Mouse (Mus musculus) limb, embryonic 11.5 days (tissue): ENCODE data around the gene Fam151a. TPM values are rescaled to one million over a fixed set of nuclear protein-coding genes. Genes with fewer than 3 reads are reported as not detected.

Experiments used
- ATAC-seq: fragments of 200-750 bp; cut with Nextera tagmentation; 2 replicates; pipeline ENCODE4 v1.8.0; 2017; ENCODE audit warnings: low read depth; ENCODE audit not compliant: insufficient number of reproducible peaks, low FRiP score, low TSS enrichment
- DNase-seq: peaks from one replicate; pipeline ENCODE4 v3.0.0-alpha.2; 2015; ENCODE audit warnings: low spot score
- H3K27ac ChIP-seq: fragments of 300-500 bp; sonication (generic); replicated peaks from 2 replicates; pipeline ENCODE4 v1.5.1; 2014; ENCODE audit warnings: low read depth, mild to moderate bottlenecking, low read length
- H3K27me3 ChIP-seq: fragments of 300-500 bp; sonication (generic); 2 replicates; pipeline ENCODE4 v1.6.1; 2014; ENCODE audit warnings: mild to moderate bottlenecking, low read length, mixed read lengths; ENCODE audit not compliant: control insufficient read depth, insufficient read depth
- H3K36me3 ChIP-seq: fragments of 300-500 bp; sonication (generic); 2 replicates; pipeline ENCODE4 v1.6.1; 2014; ENCODE audit warnings: mild to moderate bottlenecking, low read length, moderate library complexity, mixed read lengths; ENCODE audit not compliant: control insufficient read depth, insufficient read depth
- H3K4me1 ChIP-seq: fragments of 300-500 bp; sonication (generic); 2 replicates; pipeline ENCODE4 v1.6.1; 2014; ENCODE audit warnings: low read length, mixed read lengths; ENCODE audit not compliant: control insufficient read depth, insufficient read depth
- H3K4me2 ChIP-seq: fragments of 300-500 bp; sonication (generic); 2 replicates; pipeline ENCODE4 v1.6.1; 2014; ENCODE audit warnings: low read depth, mild to moderate bottlenecking, moderate library complexity; ENCODE audit not compliant: severe bottlenecking
- H3K4me3 ChIP-seq: fragments of 300-500 bp; sonication (generic); 2 replicates; pipeline ENCODE4 v1.5.1; 2014; ENCODE audit warnings: low read depth, low read length
- H3K9ac ChIP-seq: fragments of 300-500 bp; sonication (generic); 2 replicates; pipeline ENCODE4 v1.6.1; 2014; ENCODE audit warnings: mild to moderate bottlenecking, low read length
- H3K9me3 ChIP-seq: fragments of 300-500 bp; sonication (generic); 2 replicates; pipeline ENCODE4 v1.6.1; 2016; ENCODE audit warnings: low read length; ENCODE audit not compliant: control insufficient read depth
- WGBS: fragments of 180-500 bp; shearing (Covaris S2); extraction: QIAGEN DNeasy Blood & Tissue Kit; methylation state at CpG from one replicate; pipeline ENCODE4 v1.1.7; 2014; 5-methylcytosine and 5-hydroxymethylcytosine counted together
- polyA plus RNA-seq: library from polyadenylated mRNA; unstranded; fragments of >200 nt; fragmentation: Nextera tagmentation; extraction: Ambion mirVana; gene quantifications from 2 replicates; pipeline ENCODE4 v1.2.1, GENCODE M21; 2014

The Fam151a gene
- polyA plus RNA-seq, 1 experiment from 2014 or later = 0.27 TPM

GRCm38 (mm10) chr4:106780045-106780444 lies 46.4 kb downstream of the Fam151a start:
- ATAC-seq = peak; percentile 64
- no peaks in the 10 kb centered on the region for H3K27me3 ChIP-seq
- peaks cover 34% of the 10 kb centered on the region for H3K4me1 ChIP-seq
- 0 out of 2 replicates have a peak overlapping the region, but pooled peaks have one; percentile 43 for H3K27ac ChIP-seq
- H3K9ac ChIP-seq = no peak overlapping the region
- no peak overlapping the region for H3K4me2 ChIP-seq
- H3K9me3 ChIP-seq = no peaks in the 10 kb centered on the region
- 39% methylated on average over 3 of the region's 3 CpGs for WGBS
- DNase-seq = no peak
- H3K36me3 ChIP-seq = no peaks in the 10 kb centered on the region
- no peak overlapping the region for H3K4me3 ChIP-seq

GRCm38 (mm10) chr4:106783137-106783536 lies 49.4 kb downstream of the Fam151a start:
- peaks cover 58% of the 10 kb centered on the region for H3K4me1 ChIP-seq
- H3K4me3 ChIP-seq = no peak overlapping the region
- H3K36me3 ChIP-seq = no peaks in the 10 kb centered on the region
- DNase-seq (no peak), ATAC-seq (no peak)
- H3K9me3 ChIP-seq = no peaks in the 10 kb centered on the region
- H3K9ac ChIP-seq = no peak overlapping the region
- H3K27me3 ChIP-seq = no peaks in the 10 kb centered on the region
- no peak overlapping the region for H3K4me2 ChIP-seq
- H3K27ac ChIP-seq = no peak overlapping the region
- 85% methylated on average over 10 of the region's 10 CpGs for WGBS

- Histone ChIP-seq H3K27me3 (no peaks in the 10 kb centered on the region), H3K36me3 (no peaks in the 10 kb centered on the region), H3K27ac (no peak overlapping the region; the same call in 1 of the 2 replicates), H3K4me1 (peaks cover 48% of the 10 kb centered on the region), H3K9ac (no peak overlapping the region), H3K4me2 (no peak overlapping the region), H3K4me3 (no peak overlapping the region), H3K9me3 (no peaks in the 10 kb centered on the region)
- 92% methylated on average over 7 of the region's 7 CpGs for WGBS
- DNase-seq = no peak
- ATAC-seq = no peak
Observed at GRCm38 (mm10) chr4:106784806-106785205, 51.1 kb downstream of the Fam151a start.

GRCm38 (mm10) chr4:106785345-106785744 lies 51.7 kb downstream of the Fam151a start:
- Histone ChIP-seq H3K9me3 (no peaks in the 10 kb centered on the region), H3K27me3 (no peaks in the 10 kb centered on the region), H3K4me2 (no peak overlapping the region), H3K27ac (peak overlapping the region; percentile 92), H3K36me3 (no peaks in the 10 kb centered on the region), H3K4me3 (no peak overlapping the region), H3K4me1 (peaks cover 44% of the 10 kb centered on the region), H3K9ac (no peak overlapping the region)
- DNase-seq (no peak), ATAC-seq (no peak)
- 66% methylated on average over 7 of the region's 7 CpGs for whole genome bisulfite sequencing

GRCm38 (mm10) chr4:106785753-106786540 lies 52.3 kb downstream of the Fam151a start:
- H3K27ac ChIP-seq = peak overlapping the region; percentile 92
- H3K36me3 ChIP-seq = no peaks in the 10 kb centered on the region
- no peaks in the 10 kb centered on the region for H3K9me3 ChIP-seq
- H3K9ac ChIP-seq = peak overlapping the region; percentile 32; the same call in 1 of the 2 replicates
- DNase-seq (peak; percentile 79), ATAC-seq (peak; percentile 77; the same call in 1 of the 2 replicates)
- H3K4me2 ChIP-seq = peak overlapping the region; percentile 14; the same call in 1 of the 2 replicates
- peaks cover 44% of the 10 kb centered on the region for H3K4me1 ChIP-seq
- H3K4me3 ChIP-seq = no peak overlapping the region
- H3K27me3 ChIP-seq = no peaks in the 10 kb centered on the region
- WGBS = 7% methylated on average over 4 of the region's 5 CpGs

GRCm38 (mm10) chr4:106787830-106788229 lies 54.1 kb downstream of the Fam151a start:
- Histone ChIP-seq H3K27me3 (no peaks in the 10 kb centered on the region), H3K36me3 (no peaks in the 10 kb centered on the region), H3K4me1 (peaks cover 46% of the 10 kb centered on the region), H3K9me3 (no peaks in the 10 kb centered on the region), H3K9ac (no peak overlapping the region), H3K4me3 (no peak overlapping the region), H3K4me2 (no peak overlapping the region), H3K27ac (no peak overlapping the region)
- 48% methylated on average over 7 of the region's 7 CpGs for WGBS
- DNase-seq (peak; percentile 65), ATAC-seq (peak; percentile 53; the same call in 1 of the 2 replicates)

- no peak overlapping the region for H3K27ac ChIP-seq
- DNase-seq (no peak), ATAC-seq (no peak)
- no peaks in the 10 kb centered on the region for H3K36me3 ChIP-seq
- no peak overlapping the region for H3K9ac ChIP-seq
- no peaks in the 10 kb centered on the region for H3K27me3 ChIP-seq
- peaks cover 39% of the 10 kb centered on the region for H3K4me1 ChIP-seq
- no peaks in the 10 kb centered on the region for H3K9me3 ChIP-seq
- H3K4me2 ChIP-seq = no peak overlapping the region
- H3K4me3 ChIP-seq = no peak overlapping the region
- WGBS = 84% methylated on average over 11 of the region's 11 CpGs
Observed at GRCm38 (mm10) chr4:106788627-106789026, 54.9 kb downstream of the Fam151a start.

- Histone ChIP-seq H3K27me3 (no peaks in the 10 kb centered on the region), H3K36me3 (no peaks in the 10 kb centered on the region), H3K4me3 (no peak overlapping the region), H3K4me1 (peaks cover 35% of the 10 kb centered on the region), H3K4me2 (no peak overlapping the region), H3K9ac (no peak overlapping the region), H3K9me3 (no peaks in the 10 kb centered on the region), H3K27ac (no peak overlapping the region)
- WGBS = 78% methylated on average over 9 of the region's 9 CpGs
- ATAC-seq (no peak), DNase-seq (no peak)
Observed at GRCm38 (mm10) chr4:106789705-106790104, 56.0 kb downstream of the Fam151a start.
